Mouse (Mus musculus) spleen, postnatal 10 days (tissue): ENCODE results near the gene Lag3.
A peak's percentile ranks its signal among the peaks of the same experiment; 100 is the strongest.

ENCODE experiments used
- DNase-seq, 2 experiments: peaks; one replicate each; pipeline ENCODE4 v3.0.0; 2021 to 2022; ENCODE audit warnings: low spot score in 2 of 2

Lag3 gene

GRCm38 (mm10) chr6:124919695-124920317 lies 8.3 kb upstream of the Lag3 start, which contains the start of gene Ptms:
Gene Ptms (minus strand): TSS chr6:124920103.
- peak in 1 of 2 experiments; percentile 55 for DNase-seq

- no peak for DNase-seq
Measured at GRCm38 (mm10) chr6:124918890-124919627, 7.6 kb upstream of the Lag3 start.

- DNase-seq, result no peak
Measured at GRCm38 (mm10) chr6:124918331-124918690, 6.8 kb upstream of the Lag3 start.

- DNase-seq, result peak; percentile 53 to 57
Measured at GRCm38 (mm10) chr6:124917518-124918330, 6.2 kb upstream of the Lag3 start.

- peak; percentile 91 to 93 for DNase-seq
Measured at GRCm38 (mm10) chr6:124916695-124917517, 5.4 kb upstream of the Lag3 start.

- DNase-seq, result no peak
Measured at GRCm38 (mm10) chr6:124915942-124916694, 4.6 kb upstream of the Lag3 start.

- DNase-seq, result no peak
Measured at GRCm38 (mm10) chr6:124915160-124915941, 3.8 kb upstream of the Lag3 start.

- no peak for DNase-seq
Measured at GRCm38 (mm10) chr6:124914511-124914910, 3.0 kb upstream of the Lag3 start.

- DNase-seq, result no peak
Measured at GRCm38 (mm10) chr6:124913721-124914285, 2.3 kb upstream of the Lag3 start.

GRCm38 (mm10) chr6:124913214-124913613 lies 1.7 kb upstream of the Lag3 start:
- DNase-seq, result no peak

GRCm38 (mm10) chr6:124910032-124910431 lies 1.5 kb downstream of the Lag3 start:
- DNase-seq, result no peak

GRCm38 (mm10) chr6:124907767-124908166 lies 3.7 kb downstream of the Lag3 start:
- DNase-seq, result no peak

GRCm38 (mm10) chr6:124904991-124905860 lies 6.3 kb downstream of the Lag3 start:
- DNase-seq, result no peak

GRCm38 (mm10) chr6:124904161-124904981 lies 7.1 kb downstream of the Lag3 start:
- peak; percentile 30 to 61 for DNase-seq

GRCm38 (mm10) chr6:124903580-124904151 lies 7.8 kb downstream of the Lag3 start:
- DNase-seq, result peak; percentile 95

- no peak for DNase-seq
Measured at GRCm38 (mm10) chr6:124901851-124902250, 9.7 kb downstream of the Lag3 start.

- DNase-seq, result peak in 1 of 2 experiments; percentile 32
Measured at GRCm38 (mm10) chr6:124900801-124901480, 10.6 kb downstream of the Lag3 start.
